Mouse (Mus musculus): Measurements from ENCODE around the gene Urgcp.

DNA sequence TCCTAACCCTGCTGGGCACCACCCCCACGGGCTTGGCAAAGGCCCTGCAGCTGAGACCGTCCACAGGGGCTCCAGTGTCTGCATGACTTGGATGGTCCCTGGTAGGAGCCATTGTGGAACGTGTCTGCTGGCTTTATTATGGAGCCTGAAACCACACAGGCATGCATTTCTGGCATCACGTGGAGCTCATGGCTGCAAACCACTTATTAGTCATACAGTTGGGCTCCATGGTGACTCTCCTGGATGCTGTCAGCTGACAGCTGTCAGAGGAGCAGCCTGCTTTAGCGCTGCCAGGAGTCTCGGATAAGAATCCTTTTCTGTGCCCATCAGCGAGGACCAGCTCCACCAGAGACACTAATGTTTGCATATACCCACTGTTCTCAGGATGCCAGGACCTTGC lies 33.5 kb upstream of the Urgcp start:
- TF ChIP-seq POLR2A (IDR thresholded peaks at IDR 0.05; ENCODE audit: borderline replicate concordance, control insufficient read depth, low read depth, low read length) (no peak), CTCF (IDR thresholded peaks at IDR 0.05; ENCODE audit: control insufficient read depth, insufficient read depth, low read length) (no peak)

Data from bone marrow, adult 2 months (tissue).